Mouse (Mus musculus): ENCODE measurements around the gene Pdap1. TPM values are rescaled to one million over a fixed set of nuclear protein-coding genes. Genes with fewer than 3 reads are reported as not detected.

The Pdap1 gene
- polyA plus RNA-seq, 1 experiment, result 36.2 TPM

DNA sequence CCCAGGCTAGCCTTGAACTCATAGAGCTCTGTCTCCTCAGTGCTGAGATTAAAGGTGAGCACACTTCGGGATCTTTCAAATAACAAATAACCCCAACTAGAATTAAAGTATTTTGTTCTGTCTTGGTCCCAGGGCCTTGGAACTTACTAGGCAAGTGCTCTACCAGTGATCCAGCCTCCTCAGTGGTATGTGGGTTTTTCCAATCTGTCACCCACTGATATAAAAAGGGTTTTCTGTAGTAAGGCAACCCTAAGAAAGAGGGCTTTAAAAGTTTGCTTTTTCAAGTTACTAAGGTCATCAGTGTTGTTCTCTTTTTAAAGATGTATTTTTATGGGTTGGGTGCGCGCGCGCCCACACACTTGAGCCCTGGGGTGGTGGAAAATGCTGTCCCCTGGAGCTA is 24.3 kb downstream of the Pdap1 start:
- TF ChIP-seq POLR2A (IDR thresholded peaks at IDR 0.05; ENCODE audit: control insufficient read depth, extremely low read depth, insufficient read depth, low read length, poor library complexity) (no peak), CTCF (IDR thresholded peaks at IDR 0.05; ENCODE audit: borderline replicate concordance, control insufficient read depth, extremely low read depth, insufficient read depth, low read length, poor library complexity) (no peak)
- peak overlapping the region; percentile 5; the same call in 1 of the 2 replicates for H3K4me3 ChIP-seq (ENCODE audit: control insufficient read depth, insufficient read depth, low read length)
- H3K27me3 ChIP-seq (ENCODE audit: control insufficient read depth, insufficient read depth, low read length), result no peaks in the 10 kb centered on the region
- DNase-seq, result no peak
- WGBS, result 62% methylated on average over 5 of the region's 5 CpGs
- peaks cover 22% of the 10 kb centered on the region for H3K4me1 ChIP-seq (replicated peaks; ENCODE audit: control insufficient read depth, insufficient read depth, low read length)
- peak overlapping the region; percentile 96 for H3K27ac ChIP-seq (ENCODE audit: control insufficient read depth, insufficient read depth, low read length)
- no peaks in the 10 kb centered on the region for H3K36me3 ChIP-seq (ENCODE audit: control insufficient read depth, insufficient read depth, low read length)

DNA sequence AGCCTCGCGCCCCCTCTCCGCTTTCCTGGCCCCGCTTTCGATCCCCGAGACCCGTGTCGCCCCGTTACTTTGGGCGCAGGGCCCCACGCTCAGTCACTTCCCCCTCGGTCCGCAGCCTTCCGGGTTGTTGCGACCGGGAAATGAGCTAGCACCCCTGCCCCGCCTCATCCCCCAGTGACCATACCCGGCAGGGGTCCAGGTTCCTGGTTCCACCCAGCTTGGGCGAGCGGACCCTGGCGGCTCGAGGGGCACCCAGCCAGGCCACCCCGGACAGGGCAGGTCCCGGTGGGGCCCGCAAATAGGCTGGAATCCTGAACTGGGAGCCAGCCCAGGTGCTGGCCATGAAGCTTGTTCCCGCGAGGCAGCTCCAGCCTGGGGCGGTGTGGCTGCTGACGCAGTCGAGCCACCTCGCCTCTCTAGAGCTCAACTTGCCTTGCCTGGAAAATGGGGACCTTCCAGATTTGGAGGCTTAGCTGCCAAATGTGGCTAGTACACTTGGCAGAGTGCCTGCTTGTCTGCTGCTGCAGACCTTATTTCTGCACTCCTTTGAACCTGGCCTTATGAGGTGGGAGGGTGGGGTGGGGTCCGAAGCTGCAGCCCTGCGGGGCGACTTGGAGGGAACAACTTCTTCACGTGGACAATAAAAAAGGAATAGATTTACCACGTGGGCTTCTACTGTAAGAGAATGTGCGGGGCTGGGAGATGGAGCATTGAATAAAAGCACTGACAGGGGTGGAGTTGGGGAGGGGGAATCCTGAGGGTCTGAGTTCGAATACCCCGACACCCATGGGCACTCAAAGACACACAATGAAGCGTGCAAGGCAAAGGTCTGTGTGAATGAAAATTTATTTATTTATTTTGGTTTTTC is 25.2 kb downstream of the Pdap1 start:
- WGBS, result 5% methylated on average over 40 of the region's 40 CpGs
- TF ChIP-seq POLR2A (IDR thresholded peaks at IDR 0.05; ENCODE audit: control insufficient read depth, extremely low read depth, insufficient read depth, low read length, poor library complexity) (0 out of 2 replicates have a peak, but pooled peaks have one; percentile 1), CTCF (IDR thresholded peaks at IDR 0.05; ENCODE audit: borderline replicate concordance, control insufficient read depth, extremely low read depth, insufficient read depth, low read length, poor library complexity) (0 out of 2 replicates have a peak, but pooled peaks have one; percentile 7)

DNA sequence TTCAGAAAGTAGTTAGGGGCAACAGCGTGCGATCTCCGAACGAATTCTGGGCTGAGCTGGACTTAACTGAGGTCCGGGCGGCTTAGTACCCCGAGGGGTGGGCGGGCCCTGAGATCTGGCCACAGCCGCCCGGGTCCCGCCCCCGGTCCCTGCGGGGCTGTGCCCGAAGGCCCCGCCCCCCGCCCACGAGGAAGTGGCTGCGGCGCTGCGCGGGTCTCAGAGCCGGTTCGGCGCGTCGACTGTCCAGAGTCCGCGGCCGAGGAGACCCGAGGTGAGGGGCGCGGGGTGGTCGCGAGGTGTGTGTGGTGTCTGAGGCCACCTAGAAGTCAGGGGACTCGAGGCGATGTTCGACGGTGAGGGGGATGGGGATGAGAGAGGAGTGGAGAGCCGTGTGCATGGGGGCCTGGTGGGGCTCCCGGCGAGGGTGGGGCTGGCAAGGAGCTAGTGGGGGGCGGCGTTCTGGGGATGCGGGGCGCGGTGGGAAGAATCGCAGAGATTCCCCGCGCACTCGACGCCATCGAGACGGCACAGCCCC is 25.9 kb downstream of the Pdap1 start, which contains the start of gene Arpc1b:
TSS of gene Arpc1b (plus strand) at position 145 of the 535 bp plus-strand sequence.
- H3K27ac ChIP-seq (ENCODE audit: control insufficient read depth, insufficient read depth, low read length), result peak within 1 kb of the TSS; percentile 19
- WGBS, result under 1% methylated on average over 48 of the region's 53 CpGs
- H3K4me3 ChIP-seq (ENCODE audit: control insufficient read depth, insufficient read depth, low read length), result peak within 1 kb of the TSS; percentile 59
- H3K27me3 ChIP-seq (ENCODE audit: control insufficient read depth, insufficient read depth, low read length), result no peaks in the 10 kb centered on the region
- peaks cover 3% of the 10 kb centered on the region for H3K36me3 ChIP-seq (ENCODE audit: control insufficient read depth, insufficient read depth, low read length)
- TF ChIP-seq CTCF (IDR thresholded peaks at IDR 0.05; ENCODE audit: borderline replicate concordance, control insufficient read depth, extremely low read depth, insufficient read depth, low read length, poor library complexity) (no peak), POLR2A (IDR thresholded peaks at IDR 0.05; ENCODE audit: control insufficient read depth, extremely low read depth, insufficient read depth, low read length, poor library complexity) (peak; percentile 41; the same call in 1 of the 2 replicates)
- DNase-seq, result peak; percentile 73
- peaks cover 22% of the 10 kb centered on the region for H3K4me1 ChIP-seq (replicated peaks; ENCODE audit: control insufficient read depth, insufficient read depth, low read length)

More for the DNA sequence above, 25.2 kb downstream of the Pdap1 start:
- Histone ChIP-seq H3K27ac (ENCODE audit: control insufficient read depth, insufficient read depth, low read length) (peak overlapping the region; percentile 19), H3K36me3 (ENCODE audit: control insufficient read depth, insufficient read depth, low read length) (no peaks in the 10 kb centered on the region; the same call in 1 of the 2 replicates), H3K27me3 (ENCODE audit: control insufficient read depth, insufficient read depth, low read length) (no peaks in the 10 kb centered on the region), H3K4me1 (replicated peaks; ENCODE audit: control insufficient read depth, insufficient read depth, low read length) (peaks cover 22% of the 10 kb centered on the region), H3K4me3 (ENCODE audit: control insufficient read depth, insufficient read depth, low read length) (peak overlapping the region; percentile 59)
- DNase-seq, result no peak

DNA sequence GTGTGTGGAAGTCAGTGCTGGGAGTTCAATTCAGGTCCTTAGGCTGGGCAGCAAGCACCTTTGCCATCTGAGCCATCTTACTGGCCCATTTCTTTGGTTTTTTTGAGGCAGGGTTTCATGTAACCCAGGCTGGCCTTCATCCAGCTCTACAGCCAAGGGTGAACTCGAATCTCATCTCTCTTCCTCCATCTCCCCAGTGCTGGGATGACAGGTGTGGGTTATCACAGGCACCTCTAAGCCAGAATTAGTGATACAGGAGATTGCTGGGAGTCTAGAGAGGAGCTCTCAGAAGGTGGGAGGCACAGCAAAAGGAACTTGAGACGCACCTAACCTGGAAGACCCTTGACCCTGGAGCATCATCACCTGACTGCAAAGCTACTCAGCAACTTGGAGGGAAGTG is 26.6 kb downstream of the Pdap1 start:
- WGBS, result 25% methylated on average over 2 of the region's 2 CpGs
- H3K27ac ChIP-seq (ENCODE audit: control insufficient read depth, insufficient read depth, low read length), result no peak overlapping the region
- DNase-seq, result no peak
- H3K4me3 ChIP-seq (ENCODE audit: control insufficient read depth, insufficient read depth, low read length), result peak overlapping the region; percentile 59; the same call in 1 of the 2 replicates
- no peak for TF ChIP-seq POLR2A (IDR thresholded peaks at IDR 0.05; ENCODE audit: control insufficient read depth, extremely low read depth, insufficient read depth, low read length, poor library complexity)
- TF ChIP-seq CTCF (IDR thresholded peaks at IDR 0.05; ENCODE audit: borderline replicate concordance, control insufficient read depth, extremely low read depth, insufficient read depth, low read length, poor library complexity), result no peak
- H3K36me3 ChIP-seq (ENCODE audit: control insufficient read depth, insufficient read depth, low read length), result peaks cover 7% of the 10 kb centered on the region
- no peaks in the 10 kb centered on the region for H3K27me3 ChIP-seq (ENCODE audit: control insufficient read depth, insufficient read depth, low read length)
- H3K4me1 ChIP-seq (replicated peaks; ENCODE audit: control insufficient read depth, insufficient read depth, low read length), result peaks cover 22% of the 10 kb centered on the region

DNA sequence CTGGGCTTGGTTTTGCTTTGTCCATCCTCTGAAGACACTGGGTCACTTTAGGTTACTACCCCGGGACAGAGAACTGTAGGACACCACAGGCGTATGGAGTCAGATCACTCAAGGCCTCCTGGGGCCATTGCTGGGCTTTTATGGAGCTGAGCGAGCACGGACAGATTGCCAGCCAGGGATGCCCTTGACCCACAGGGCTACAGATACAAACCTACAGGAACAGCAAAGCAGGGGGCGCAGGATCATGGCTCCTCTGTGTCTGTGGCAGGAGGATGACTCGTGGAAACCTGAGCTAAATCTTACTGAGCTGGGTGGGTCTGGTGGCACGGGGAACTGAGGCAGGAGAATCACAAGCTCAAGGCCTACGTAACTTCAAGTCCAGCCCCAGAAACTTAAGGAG is 27.5 kb downstream of the Pdap1 start:
- no peaks in the 10 kb centered on the region for H3K27me3 ChIP-seq (ENCODE audit: control insufficient read depth, insufficient read depth, low read length)
- H3K27ac ChIP-seq (ENCODE audit: control insufficient read depth, insufficient read depth, low read length), result no peak overlapping the region
- no peak overlapping the region for H3K4me3 ChIP-seq (ENCODE audit: control insufficient read depth, insufficient read depth, low read length)
- TF ChIP-seq CTCF (IDR thresholded peaks at IDR 0.05; ENCODE audit: borderline replicate concordance, control insufficient read depth, extremely low read depth, insufficient read depth, low read length, poor library complexity), result no peak
- TF ChIP-seq POLR2A (IDR thresholded peaks at IDR 0.05; ENCODE audit: control insufficient read depth, extremely low read depth, insufficient read depth, low read length, poor library complexity), result no peak
- no peak for DNase-seq
- WGBS, result 92% methylated on average over 8 of the region's 8 CpGs
- H3K4me1 ChIP-seq (replicated peaks; ENCODE audit: control insufficient read depth, insufficient read depth, low read length), result peaks cover 22% of the 10 kb centered on the region
- peaks cover 12% of the 10 kb centered on the region for H3K36me3 ChIP-seq (ENCODE audit: control insufficient read depth, insufficient read depth, low read length)

DNA sequence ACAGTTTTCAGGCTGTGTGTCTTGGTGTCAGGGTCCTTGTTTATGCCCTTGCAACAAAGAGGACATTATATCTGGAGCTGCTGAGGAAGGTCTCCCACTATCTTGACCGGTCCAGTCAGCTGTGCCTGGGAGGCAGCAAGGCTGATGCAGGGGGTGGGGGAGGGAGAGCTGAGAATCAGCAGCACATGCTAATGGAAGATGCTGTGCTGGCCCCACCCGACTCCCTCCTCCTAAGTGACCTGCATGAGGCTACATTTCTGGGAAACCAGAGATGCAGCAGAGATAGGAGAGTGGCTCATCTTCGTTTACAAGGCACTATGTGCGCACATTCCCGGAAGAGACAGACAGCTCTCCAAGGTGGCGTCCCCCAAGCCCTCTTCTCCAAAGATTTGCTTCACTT is 29.6 kb downstream of the Pdap1 start:
- H3K36me3 ChIP-seq (ENCODE audit: control insufficient read depth, insufficient read depth, low read length), result peaks cover 33% of the 10 kb centered on the region

More for the DNA sequence above, 29.6 kb downstream of the Pdap1 start:
- Histone ChIP-seq H3K4me3 (ENCODE audit: control insufficient read depth, insufficient read depth, low read length) (no peak overlapping the region), H3K27ac (ENCODE audit: control insufficient read depth, insufficient read depth, low read length) (no peak overlapping the region), H3K27me3 (ENCODE audit: control insufficient read depth, insufficient read depth, low read length) (no peaks in the 10 kb centered on the region), H3K4me1 (replicated peaks; ENCODE audit: control insufficient read depth, insufficient read depth, low read length) (peaks cover 10% of the 10 kb centered on the region)
- no peak for DNase-seq
- WGBS, result 94% methylated on average over 6 of the region's 6 CpGs
- TF ChIP-seq CTCF (IDR thresholded peaks at IDR 0.05; ENCODE audit: borderline replicate concordance, control insufficient read depth, extremely low read depth, insufficient read depth, low read length, poor library complexity) (no peak), POLR2A (IDR thresholded peaks at IDR 0.05; ENCODE audit: control insufficient read depth, extremely low read depth, insufficient read depth, low read length, poor library complexity) (no peak)

Measured in thymus, adult 2 months (tissue).